Mouse (Mus musculus): Measurements from ENCODE around the gene Ptprk.

DNA sequence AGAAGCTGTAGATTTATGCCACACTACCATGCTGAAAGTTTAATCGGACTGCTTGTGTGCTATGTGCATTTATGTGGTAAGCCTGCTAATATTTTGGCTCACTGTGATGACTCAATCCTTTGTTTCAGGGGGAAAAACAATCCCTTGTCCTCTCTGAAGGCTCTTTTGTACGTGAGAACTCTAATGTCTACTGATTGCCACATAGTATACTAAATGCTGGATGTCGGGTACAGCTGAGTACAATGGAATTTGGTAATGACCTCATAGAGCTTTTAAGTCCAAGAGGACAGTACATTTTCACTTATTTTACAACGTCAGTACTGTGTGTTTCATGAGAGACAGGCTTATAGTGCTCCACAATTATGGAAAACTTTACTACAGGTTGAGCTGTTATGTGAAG, 59.1 kb downstream of the Ptprk start:
- TF ChIP-seq CTCF (IDR thresholded peaks at IDR 0.05; ENCODE audit: low read depth, low read length) (no peak), TAL1 (conservative IDR thresholded peaks at IDR 0.05; ENCODE audit: low read depth, low read length) (no peak), POLR2AphosphoS5 (IDR thresholded peaks at IDR 0.05; ENCODE audit: insufficient replicate concordance, low read depth, low read length) (no peak), GATA1 (IDR thresholded peaks at IDR 0.05; ENCODE audit: borderline replicate concordance, low read length) (no peak), GATA2 (IDR thresholded peaks at IDR 0.05; ENCODE audit: borderline replicate concordance, low read depth, low read length) (no peak)
